Mouse (Mus musculus) kidney, adult 2 months (tissue): ENCODE results near the gene Rasl11b.

Source experiments
- CTCF ChIP-seq: fragments of 200-500 bp; conservative IDR thresholded peaks from 2 replicates; pipeline ENCODE4 v1.5.1; 2011; ENCODE audit warnings: low read depth, mild to moderate bottlenecking, control low read depth, low read length, moderate library complexity, mixed read lengths; ENCODE audit not compliant: insufficient read depth, insufficient read length
- POLR2A ChIP-seq: fragments of 200-500 bp; IDR thresholded peaks from one replicate; pipeline ENCODE4 v1.6.1; 2011; ENCODE audit warnings: low read depth, low read length, control low read depth

- TF ChIP-seq POLR2A (no peak), CTCF (no peak)
Observed at GRCm38 (mm10) chr5:74190911-74191310, 4.2 kb upstream of the Rasl11b start.
